Mouse (Mus musculus) c-Kit-negative CD71-positive TER-119-positive erythroid progenitor cells, embryonic 14.5 days (primary cell): ENCODE data around the gene Mpi.
A peak's percentile ranks its signal among the peaks of the same experiment; 100 is the strongest.

Source experiments
- DNase-seq: peaks from one replicate; pipeline ENCODE4 v3.0.0-alpha.2; 2013; ENCODE audit warnings: low read depth, low spot score

Mpi gene

DNA sequence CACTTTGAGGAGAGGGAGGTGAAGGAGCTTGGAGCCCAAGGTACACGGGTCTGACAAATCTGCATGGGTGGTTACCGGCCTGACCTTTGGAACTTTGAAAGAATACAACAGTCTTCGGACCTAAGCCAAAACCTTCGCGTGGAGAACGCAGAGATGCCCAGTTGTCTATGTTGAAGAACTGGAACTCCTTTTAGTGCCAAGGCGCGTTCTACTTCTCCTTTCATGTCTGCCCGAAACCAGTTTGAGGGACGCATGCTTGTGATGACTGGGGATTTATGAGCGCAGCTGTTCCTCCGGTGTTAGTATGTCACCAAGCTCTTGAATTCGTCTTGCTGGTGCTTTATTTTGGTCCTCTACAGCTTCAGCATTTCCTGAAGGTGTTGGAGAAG is 9.1 kb upstream of the Mpi start:
- DNase-seq = no peak

GRCm38 (mm10) chr9:57560861-57561710 is 8.5 kb upstream of the Mpi start, which contains the start of gene Scamp2:
Gene Scamp2 (plus strand): TSS chr9:57560943.
- DNase-seq = peak; percentile 87

- DNase-seq = no peak
These were observed 7.7 kb upstream of the Mpi start for GRCm38 (mm10) chr9:57560263-57560662.

- no peak for DNase-seq
These were observed 7.0 kb upstream of the Mpi start for GRCm38 (mm10) chr9:57559568-57559967.

DNA sequence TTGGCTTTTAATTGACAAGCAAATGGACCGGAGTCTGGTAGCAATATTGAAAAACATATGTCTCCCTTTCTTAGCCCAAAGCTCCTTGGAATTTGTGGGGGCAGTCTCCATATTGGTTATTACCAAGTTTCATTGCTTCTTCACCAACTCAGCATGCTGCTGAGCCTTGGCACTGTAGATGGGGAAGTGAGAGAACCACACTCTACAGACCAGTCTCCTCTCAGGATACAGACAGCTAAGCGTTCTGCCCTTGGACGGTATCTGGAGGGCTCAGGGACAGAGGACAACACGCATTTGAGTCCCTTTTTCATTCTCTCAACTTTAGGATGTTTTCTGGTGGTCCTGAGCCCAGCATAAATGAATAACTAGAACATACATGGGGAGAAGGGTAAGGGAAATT is 6.1 kb upstream of the Mpi start:
- no peak for DNase-seq

- DNase-seq = no peak
These were observed 4.7 kb upstream of the Mpi start for GRCm38 (mm10) chr9:57557215-57557614.

GRCm38 (mm10) chr9:57554753-57555152 is 2.2 kb upstream of the Mpi start:
- DNase-seq = no peak

DNA sequence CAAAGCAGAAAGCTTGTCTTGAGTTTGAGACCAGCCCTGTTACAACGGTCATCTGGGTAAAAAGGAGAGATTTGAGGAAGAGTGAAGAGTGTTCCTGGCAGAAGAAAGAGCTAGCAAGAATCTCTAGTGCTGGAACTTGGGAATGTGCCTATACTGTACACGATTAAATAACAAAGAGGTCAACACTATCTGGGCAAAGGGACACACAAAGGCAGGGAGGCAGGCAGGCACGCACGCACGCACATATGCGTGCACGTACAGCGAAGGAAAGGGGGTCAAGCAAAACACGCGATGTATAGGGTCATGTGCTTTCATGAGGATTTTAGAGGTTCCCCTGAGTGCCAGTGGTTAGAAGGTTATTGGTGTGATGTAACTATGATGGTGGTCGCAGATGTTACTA is 556 bp upstream of the Mpi start:
- DNase-seq = no peak

GRCm38 (mm10) chr9:57550126-57550862 is 2.3 kb downstream of the Mpi start:
- no peak for DNase-seq

- no peak for DNase-seq
These were observed 3.4 kb downstream of the Mpi start for GRCm38 (mm10) chr9:57549186-57549585.

DNA sequence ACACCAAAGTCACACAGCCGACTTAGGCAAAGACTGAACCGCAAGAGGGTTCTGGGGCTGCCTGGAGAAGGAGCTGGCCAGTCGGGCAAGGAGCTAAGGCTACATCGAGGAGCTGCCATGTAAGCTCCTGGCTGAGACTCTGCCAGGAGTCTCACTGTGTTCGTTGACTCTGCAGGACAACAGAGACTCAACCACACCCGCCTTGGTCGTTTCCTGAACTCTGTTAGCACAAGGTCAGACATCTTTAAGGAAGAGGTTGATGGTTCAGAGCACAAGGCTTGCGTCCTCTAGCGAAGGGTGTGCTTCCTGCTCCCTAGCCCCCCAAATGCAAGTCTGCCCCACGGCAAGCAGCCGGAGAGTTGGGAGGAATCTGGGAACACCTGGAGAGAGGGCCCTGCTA is 4.7 kb downstream of the Mpi start:
- no peak for DNase-seq

- no peak for DNase-seq
These were observed 5.3 kb downstream of the Mpi start for GRCm38 (mm10) chr9:57547287-57547686.

GRCm38 (mm10) chr9:57543951-57544350 is 8.6 kb downstream of the Mpi start:
- no peak for DNase-seq

DNA sequence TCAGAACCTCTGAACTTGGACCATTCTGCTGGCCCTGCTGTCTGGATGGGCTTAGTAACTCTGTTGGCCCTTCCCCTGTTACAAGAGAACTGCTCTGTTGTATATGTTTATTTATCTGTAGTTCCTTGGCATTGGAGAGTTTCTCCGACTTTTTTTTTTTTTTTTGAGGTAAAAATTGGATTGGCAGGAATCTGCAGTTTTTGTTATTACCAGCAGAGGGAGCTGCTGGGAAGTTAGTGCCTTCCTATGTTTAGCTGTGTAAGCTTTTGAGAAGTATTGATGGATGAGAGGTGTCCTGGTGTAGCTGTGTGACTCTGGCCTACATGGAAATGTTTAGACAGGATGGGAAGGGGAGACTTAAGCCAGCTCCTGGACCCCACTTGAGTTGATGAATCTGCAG is 11.3 kb downstream of the Mpi start:
- peak; percentile 45 for DNase-seq

DNA sequence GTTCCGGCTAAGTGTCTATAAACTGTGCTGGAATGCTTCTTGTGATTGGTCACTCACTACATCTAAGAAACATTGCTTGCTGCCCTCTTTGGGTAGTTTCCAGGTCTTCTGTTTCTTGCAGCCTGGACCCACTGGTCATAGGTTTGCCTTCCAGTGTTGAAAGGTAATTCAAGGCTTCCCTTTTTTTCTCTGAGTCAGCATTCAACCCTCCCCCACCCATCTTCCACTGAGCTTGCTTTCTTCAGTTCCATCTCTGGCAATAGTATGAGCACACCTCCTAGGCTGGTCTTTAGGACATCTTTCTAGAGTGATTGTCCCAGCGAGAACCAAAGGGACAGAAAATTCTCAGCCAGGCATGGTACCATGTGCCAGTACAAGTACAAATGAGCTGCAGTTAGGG is 13.0 kb downstream of the Mpi start:
- DNase-seq = no peak

DNA sequence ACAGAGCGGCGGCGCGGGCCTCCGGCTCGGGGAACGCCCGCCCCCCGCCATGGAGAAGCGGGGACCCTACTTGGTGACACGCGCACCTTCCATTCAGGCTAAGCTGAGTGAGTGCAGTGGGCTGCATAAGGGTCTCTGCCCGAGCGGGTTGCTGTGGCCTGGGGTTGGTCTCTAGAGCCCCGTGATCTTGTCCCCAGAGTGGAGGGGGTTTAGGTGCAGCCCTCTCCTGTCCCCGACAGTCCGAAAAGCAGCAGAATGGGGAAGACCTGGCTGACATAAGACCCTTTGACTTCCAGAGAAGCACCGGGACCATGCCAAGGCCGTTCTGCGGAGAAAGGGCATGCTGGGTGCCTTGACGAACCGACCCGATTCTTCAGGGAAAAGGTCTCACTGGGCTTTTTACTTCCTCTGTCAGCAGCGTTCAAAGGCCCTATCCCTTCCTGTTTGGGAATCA is 14.8 kb downstream of the Mpi start:
- no peak for DNase-seq

- DNase-seq = peak; percentile 80
These were observed 15.4 kb downstream of the Mpi start, which contains the start of gene Fam219b for GRCm38 (mm10) chr9:57537044-57537727. Gene Fam219b (plus strand): TSS chr9:57537528.

DNA sequence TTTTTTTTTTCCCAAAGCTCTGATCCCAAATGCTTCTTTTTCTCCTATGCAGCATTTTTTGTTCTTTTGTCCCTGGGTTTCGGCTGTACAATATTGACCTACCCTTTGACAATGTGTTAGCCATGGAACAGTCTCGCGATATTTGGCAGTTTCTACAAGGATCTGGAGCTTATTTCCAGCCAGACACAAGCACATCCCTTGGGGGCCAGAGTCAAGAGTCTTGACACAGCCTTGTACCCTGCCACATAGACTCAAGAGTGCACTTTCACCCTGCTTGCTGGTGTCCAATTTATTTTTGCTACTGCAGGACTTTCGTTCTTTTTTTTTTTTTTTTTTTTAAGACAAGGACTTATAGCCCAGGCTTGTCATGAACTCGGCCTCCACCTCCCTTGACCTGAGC is 16.2 kb downstream of the Mpi start:
- DNase-seq = no peak

DNA sequence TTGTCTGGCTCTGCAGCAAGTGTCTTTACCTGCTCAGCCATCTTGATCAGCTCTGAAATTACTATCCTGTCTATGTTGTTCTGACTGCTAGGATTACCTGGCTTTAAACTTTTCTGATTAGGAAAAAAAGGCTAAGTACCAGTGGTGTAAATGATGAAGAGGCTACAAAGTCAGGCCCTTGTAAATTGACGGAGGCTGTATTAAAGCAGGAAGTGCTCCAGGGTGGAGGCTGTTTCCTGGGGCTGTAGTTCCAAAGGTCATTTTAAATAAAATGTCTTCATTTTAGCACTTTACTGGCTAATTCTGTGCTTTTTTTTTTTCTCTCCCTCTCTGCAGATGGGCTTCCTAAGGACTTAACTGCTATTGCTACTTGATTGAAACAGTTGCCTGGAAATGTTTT is 20.6 kb downstream of the Mpi start:
- DNase-seq = no peak

GRCm38 (mm10) chr9:57526435-57526834 is 26.1 kb downstream of the Mpi start:
- DNase-seq = no peak

DNA sequence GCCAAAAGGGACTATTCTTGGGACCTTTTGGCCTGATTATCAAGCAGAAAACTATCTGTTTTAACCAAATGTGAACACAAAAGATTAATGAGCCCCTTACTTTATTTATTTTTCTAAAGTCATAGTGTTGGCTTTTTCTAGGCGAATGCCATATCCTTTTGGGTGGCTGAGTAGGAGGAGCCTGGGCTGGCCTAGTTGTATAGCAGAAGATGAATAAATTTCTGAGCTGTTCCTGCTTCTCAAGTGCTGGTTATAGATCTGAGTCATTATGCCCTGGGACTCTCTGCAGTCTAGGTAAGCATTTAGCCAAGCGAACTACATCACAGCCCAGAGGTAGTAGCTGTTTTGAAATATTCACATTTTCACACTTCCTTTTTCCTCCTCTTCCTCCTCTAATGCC is 27.0 kb downstream of the Mpi start:
- no peak for DNase-seq

GRCm38 (mm10) chr9:57524439-57524838 is 28.1 kb downstream of the Mpi start:
- DNase-seq = no peak
